Mouse (Mus musculus) urinary bladder, adult 2 months (tissue): ENCODE results near the gene Emp2. TPM values are rescaled to one million over a fixed set of nuclear protein-coding genes. Genes with fewer than 3 reads are reported as not detected.

ENCODE experiments used
- polyA plus RNA-seq: library from polyadenylated mRNA; depleted of rRNA; stranded (reverse); fragments of >200 nt; gene quantifications from 2 replicates; pipeline ENCODE4 v1.2.3, GENCODE M21; 2012; rRNA removed

The Emp2 gene
- polyA plus RNA-seq, 1 experiment, result 90.7 TPM

Other genes with a start within 250 kb of the Emp2 start
- gene Rpl39l, start 143.7 kb downstream of the Emp2 start, polyA plus RNA-seq, result 0.31 and 0.63 TPM in 2 replicates
- gene Atf7ip2, start 121.3 kb downstream of the Emp2 start, polyA plus RNA-seq, result 0.03 TPM in 1 of 2 replicates, not detected in the other
- 1.3 and 1.4 TPM in 2 replicates for gene Tekt5, start 81.5 kb upstream of the Emp2 start, polyA plus RNA-seq
- 24.2 and 31.7 TPM in 2 replicates for gene Nubp1, start 98.0 kb upstream of the Emp2 start, polyA plus RNA-seq
- gene Tvp23a, start 133.4 kb upstream of the Emp2 start, polyA plus RNA-seq, result 4.9 and 6.1 TPM in 2 replicates
- 3.0 and 4.2 TPM in 2 replicates for gene Ciita, start 166.1 kb upstream of the Emp2 start, polyA plus RNA-seq
- 32.1 and 35.1 TPM in 2 replicates for gene Dexi, start 229.1 kb upstream of the Emp2 start, polyA plus RNA-seq
- 10.0 and 12.8 TPM in 2 replicates for gene Clec16a, start 231.4 kb upstream of the Emp2 start, polyA plus RNA-seq